In genomic region chr5:88806278-88806677, GRCm38 (mm10) we compare ENCODE assay signal across 23 mouse cellular contexts. TPM values are rescaled to one million over a fixed set of nuclear protein-coding genes. Genes with fewer than 3 reads are reported as not detected.
DNase-seq lines count a peak whose midpoint lies in the region; ATAC-seq lines count a peak whose summit lies in the region.
"Had no signal": no experiment of that assay in that cellular context is flagged by ENCODE, and none has a peak within 500 bp of the region (broad histone marks: within the 10 kb centered on the region; RNA-seq: fewer than 3 reads in every experiment).

No protein-coding gene starts in this region.

- H3K9ac ChIP-seq in hindbrain, embryonic 14.5 days = no peak overlapping the region
- H3K9ac ChIP-seq in hindbrain, embryonic 13.5 days = no peak overlapping the region
- H3K9ac ChIP-seq in midbrain, embryonic 16.5 days (ENCODE audit: low read depth, low read length) = no peak overlapping the region
- H3K9ac ChIP-seq in midbrain, embryonic 11.5 days (ENCODE audit: low read length) = no peak overlapping the region
- H3K9ac ChIP-seq: heart, embryonic 15.5 days; liver, embryonic 15.5 days; lung, embryonic 15.5 days; neural tube, embryonic 12.5 days had no signal

- H3K27me3 ChIP-seq in hindbrain, embryonic 14.5 days (ENCODE audit: control insufficient read depth, insufficient read depth, low read length) = no peaks in the 10 kb centered on the region
- no peaks in the 10 kb centered on the region for H3K27me3 ChIP-seq in hindbrain, embryonic 13.5 days
- H3K27me3 ChIP-seq in midbrain, embryonic 16.5 days (ENCODE audit: control insufficient read depth, insufficient read depth, low read depth, low read length) = no peaks in the 10 kb centered on the region
- no peaks in the 10 kb centered on the region for H3K27me3 ChIP-seq in midbrain, embryonic 11.5 days (ENCODE audit: control insufficient read depth, insufficient read depth, low read length)
- H3K27me3 ChIP-seq: heart, embryonic 15.5 days; liver, embryonic 15.5 days; lung, embryonic 15.5 days; neural tube, embryonic 12.5 days had no signal

- no peak overlapping the region for H3K4me2 ChIP-seq in hindbrain, embryonic 14.5 days (replicated peaks)
- H3K4me2 ChIP-seq in hindbrain, embryonic 13.5 days = no peak overlapping the region
- H3K4me2 ChIP-seq in midbrain, embryonic 16.5 days (ENCODE audit: low read length) = no peak overlapping the region
- no peak overlapping the region for H3K4me2 ChIP-seq in midbrain, embryonic 11.5 days
- H3K4me2 ChIP-seq: heart, embryonic 15.5 days; liver, embryonic 15.5 days; lung, embryonic 15.5 days; neural tube, embryonic 12.5 days had no signal

- no peak overlapping the region for H3K4me3 ChIP-seq in hindbrain, embryonic 14.5 days (replicated peaks; ENCODE audit: low read length)
- no peak overlapping the region for H3K4me3 ChIP-seq in hindbrain, embryonic 13.5 days
- no peak overlapping the region for H3K4me3 ChIP-seq in midbrain, embryonic 16.5 days (ENCODE audit: low read depth, low read length)
- no peak overlapping the region for H3K4me3 ChIP-seq in midbrain, embryonic 11.5 days (ENCODE audit: low read depth, low read length)
- H3K4me3 ChIP-seq: heart, embryonic 15.5 days; limb, embryonic 10.5 days; liver, embryonic 15.5 days; lung, embryonic 15.5 days; neural tube, embryonic 12.5 days had no signal

- 21% methylated on average over 5 of the region's 5 CpGs for WGBS in hindbrain, embryonic 14.5 days
- 30% methylated on average over 5 of the region's 5 CpGs for WGBS in hindbrain, embryonic 13.5 days
- WGBS in midbrain, embryonic 16.5 days = 24% methylated on average over 5 of the region's 5 CpGs
- 19% methylated on average over 5 of the region's 5 CpGs for WGBS in midbrain, embryonic 11.5 days

- 0 out of 2 replicates have a peak, but pooled peaks have one; percentile 27 for ATAC-seq in hindbrain, embryonic 14.5 days (ENCODE audit: low FRiP score)
- no peak for ATAC-seq in hindbrain, embryonic 13.5 days (ENCODE audit: low FRiP score)
- ATAC-seq in midbrain, embryonic 16.5 days = peak; percentile 21; the same call in 1 of the 2 replicates
- ATAC-seq in midbrain, embryonic 11.5 days (ENCODE audit: low FRiP score) = no peak
- ATAC-seq: forebrain, embryonic 16.5 days had no signal

- H3K27ac ChIP-seq in hindbrain, embryonic 14.5 days = no peak overlapping the region
- no peak overlapping the region for H3K27ac ChIP-seq in hindbrain, embryonic 13.5 days
- H3K27ac ChIP-seq in midbrain, embryonic 16.5 days (ENCODE audit: low read length) = no peak overlapping the region
- no peak overlapping the region for H3K27ac ChIP-seq in midbrain, embryonic 11.5 days (ENCODE audit: low read depth, low read length)
- H3K27ac ChIP-seq: heart, embryonic 15.5 days; kidney, postnatal 0 days; limb, embryonic 10.5 days; liver, embryonic 15.5 days; lung, embryonic 15.5 days; neural tube, embryonic 12.5 days had no signal

- H3K9me3 ChIP-seq in hindbrain, embryonic 14.5 days (ENCODE audit: control insufficient read depth, low read length) = no peaks in the 10 kb centered on the region
- H3K9me3 ChIP-seq in hindbrain, embryonic 13.5 days = no peaks in the 10 kb centered on the region
- H3K9me3 ChIP-seq in midbrain, embryonic 16.5 days (replicated peaks; ENCODE audit: control insufficient read depth, low read length, poor library complexity, severe bottlenecking) = no peaks in the 10 kb centered on the region
- no peaks in the 10 kb centered on the region for H3K9me3 ChIP-seq in midbrain, embryonic 11.5 days (ENCODE audit: control insufficient read depth, low read length)
- H3K9me3 ChIP-seq: heart, embryonic 15.5 days; limb, embryonic 10.5 days; liver, embryonic 15.5 days; lung, embryonic 15.5 days; neural tube, embryonic 12.5 days had no signal

- no peaks in the 10 kb centered on the region for H3K36me3 ChIP-seq in hindbrain, embryonic 14.5 days (replicated peaks; ENCODE audit: control insufficient read depth, insufficient read depth)
- no peaks in the 10 kb centered on the region for H3K36me3 ChIP-seq in hindbrain, embryonic 13.5 days
- no peaks in the 10 kb centered on the region for H3K36me3 ChIP-seq in midbrain, embryonic 16.5 days (ENCODE audit: control insufficient read depth, insufficient read depth, low read length)
- H3K36me3 ChIP-seq in midbrain, embryonic 11.5 days (ENCODE audit: control insufficient read depth, insufficient read depth, low read length) = no peaks in the 10 kb centered on the region
- H3K36me3 ChIP-seq: heart, embryonic 15.5 days; limb, embryonic 10.5 days; liver, embryonic 15.5 days; lung, embryonic 15.5 days; neural tube, embryonic 12.5 days had no signal

- peak; percentile 50 for DNase-seq in cerebellum, adult 11 months
- no peak for DNase-seq in cerebellum, postnatal 10 days
- no peak for DNase-seq in hindbrain, embryonic 14.5 days (ENCODE audit: low spot score)
- DNase-seq in midbrain, embryonic 11.5 days (ENCODE audit: low spot score, missing footprints) = no peak
- DNase-seq in right cerebral cortex, adult 2 months (ENCODE audit: low spot score in 2 of 2) = no peak
- DNase-seq in gastrocnemius, postnatal 25 days = no peak
- DNase-seq: adrenal gland, postnatal 25 days; gastrocnemius, postnatal 10 days; heart, adult 18-20 months; kidney, adult 2 months; liver; lung, postnatal 4 days; retina, postnatal 1 day; thymus, postnatal 14 days had no signal

- no peaks in the 10 kb centered on the region for H3K4me1 ChIP-seq in hindbrain, embryonic 14.5 days (replicated peaks; ENCODE audit: control insufficient read depth, insufficient read depth, low read length)
- H3K4me1 ChIP-seq in hindbrain, embryonic 13.5 days (replicated peaks) = peaks cover 9% of the 10 kb centered on the region; the same call in 1 of the 2 replicates
- no peaks in the 10 kb centered on the region for H3K4me1 ChIP-seq in midbrain, embryonic 16.5 days (ENCODE audit: control insufficient read depth, insufficient read depth, low read length)
- no peaks in the 10 kb centered on the region for H3K4me1 ChIP-seq in midbrain, embryonic 11.5 days (ENCODE audit: control insufficient read depth, insufficient read depth, low read length)
- H3K4me1 ChIP-seq: liver, embryonic 15.5 days; lung, embryonic 15.5 days; neural tube, embryonic 12.5 days had no signal

RNA-seq across cellular contexts. Expression of gene Dck, which starts 41.5 kb away (rescaled TPM):
- 51.6 and 53.7 TPM in 2 replicates for polyA plus RNA-seq in hindbrain, embryonic 14.5 days (2014; fragmentation: Nextera tagmentation; extraction: Ambion mirVana)
- polyA plus RNA-seq in hindbrain, embryonic 13.5 days (2015; fragmentation: Nextera tagmentation; extraction: Ambion mirVana) = 65.5 and 68.0 TPM in 2 replicates
- 43.6 and 48.8 TPM in 2 replicates for polyA plus RNA-seq in midbrain, embryonic 16.5 days (2015; fragmentation: Nextera tagmentation; extraction: Ambion mirVana)
- polyA plus RNA-seq in midbrain, embryonic 11.5 days (2014; fragmentation: Nextera tagmentation; extraction: Ambion mirVana) = 143 and 150 TPM in 2 replicates
- total RNA-seq in gastrocnemius, postnatal 25 days (2021) = 1 to 10 TPM; 1.4 to 2.1 TPM

Comparison
In these comparisons a context has a peak if more than half of its experiments do, and no peak if none do; other contexts are left out.
1. ATAC-seq: peak in hindbrain, embryonic 14.5 days (single experiment) and midbrain, embryonic 16.5 days (single experiment); none in hindbrain, embryonic 13.5 days (single experiment) and midbrain, embryonic 11.5 days (single experiment).